Mouse (Mus musculus): Measurements from ENCODE around the gene Clk1. TPM values are rescaled to one million over a fixed set of nuclear protein-coding genes. Genes with fewer than 3 reads are reported as not detected.

Gene Clk1
- total RNA-seq, 4 experiments from 2014 or later, result 35.5 to 62.3 (median 46.7) TPM

Other genes with a start within 250 kb of the Clk1 start
- not detected for gene Aox4, start 213.7 kb downstream of the Clk1 start, total RNA-seq (2022)
- gene Aox2, start 145.7 kb downstream of the Clk1 start, total RNA-seq (2022), result not detected
- gene Bzw1, start 31.2 kb downstream of the Clk1 start, total RNA-seq (2022), result 10 to 100 TPM; 60.2 to 64.3 (median 62.1) TPM
- gene Nif3l1, start 21.1 kb upstream of the Clk1 start, total RNA-seq (2022), result 10 to 100 TPM in 3 of 4 experiments, 1 to 10 TPM in 1; 10.0 to 15.4 (median 14.4) TPM
- 10 to 100 TPM; 15.9 to 21.5 (median 18.7) TPM for gene Ppil3, start 21.4 kb upstream of the Clk1 start, total RNA-seq (2022)
- gene Orc2, start 81.0 kb upstream of the Clk1 start, total RNA-seq (2022), result 10 to 100 TPM; 10.1 to 12.4 (median 11.2) TPM
- 10 to 100 TPM; 10.2 to 21.2 (median 16.5) TPM for gene Fam126b, start 162.3 kb upstream of the Clk1 start, total RNA-seq (2022)
- gene Ndufb3, start 162.3 kb upstream of the Clk1 start, total RNA-seq (2022), result 100 to 1,000 TPM; 264 to 362 (median 303) TPM